Mouse (Mus musculus) CH12.LX (cell line): ENCODE data around the gene Elk1. TPM values are rescaled to one million over a fixed set of nuclear protein-coding genes. Genes with fewer than 3 reads are reported as not detected.

Experiments
- DNase-seq: peaks from one replicate; pipeline ENCODE4 v3.0.0-alpha.2; 2013; ENCODE audit errors: extremely low read depth
- H3K27ac ChIP-seq: 2 replicates; pipeline ENCODE4 v1.5.1; 2012; ENCODE audit warnings: low read depth, mild to moderate bottlenecking, control low read depth, moderate library complexity; ENCODE audit not compliant: insufficient read depth
- H3K27me3 ChIP-seq: replicated peaks from 2 replicates; pipeline ENCODE3; 2012; ENCODE audit warnings: inconsistent platforms
- H3K36me3 ChIP-seq, 2 experiments: replicated peaks in 1 of 2; 2 replicates each; pipeline versions ENCODE3 to v1.6.1; 2012; ENCODE audit warnings: inconsistent platforms in 1 of 2, low read length in 1 of 2, mild to moderate bottlenecking in 1 of 2, mixed read lengths in 1 of 2, moderate library complexity in 1 of 2; ENCODE audit not compliant: control insufficient read depth in 1 of 2, insufficient read depth in 1 of 2
- H3K4me1 ChIP-seq, 2 experiments: 2 replicates each; pipeline ENCODE4 v1.6.1; 2012; ENCODE audit warnings: inconsistent platforms in 1 of 2, moderate library complexity in 1 of 2; ENCODE audit not compliant: insufficient read depth in 2 of 2, control insufficient read depth in 1 of 2
- H3K4me2 ChIP-seq: 2 replicates; pipeline ENCODE4 v1.6.1; 2012; ENCODE audit warnings: low read depth, mild to moderate bottlenecking, control low read depth; ENCODE audit not compliant: poor library complexity, insufficient read depth, severe bottlenecking
- H3K4me3 ChIP-seq, 3 experiments: fragments of 150-350 bp in 1 of 3; sonication (generic) in 1 of 3; replicated peaks in 1 of 3; 2 replicates each; pipeline versions ENCODE3 to v1.5.1; 2011 to 2012; ENCODE audit warnings: low read depth in 2 of 3, low read length in 2 of 3, mild to moderate bottlenecking in 2 of 3, moderate library complexity in 2 of 3, control low read depth in 1 of 3, improper control_type of control experiment in 1 of 3, inconsistent platforms in 1 of 3, mixed read lengths in 1 of 3; ENCODE audit not compliant: poor library complexity in 1 of 3
- H3K79me2 ChIP-seq: replicated peaks from 2 replicates; pipeline ENCODE4 v1.6.1; 2012; ENCODE audit warnings: mild to moderate bottlenecking, moderate library complexity; ENCODE audit not compliant: control insufficient read depth, poor library complexity, insufficient read depth, severe bottlenecking; ENCODE audit errors: extremely low read depth
- H3K9ac ChIP-seq: 2 replicates; pipeline ENCODE4 v1.6.1; 2012; ENCODE audit warnings: low read depth, mild to moderate bottlenecking, control low read depth, moderate library complexity; ENCODE audit not compliant: insufficient read depth
- H3K9me3 ChIP-seq: replicated peaks from 2 replicates; pipeline ENCODE3; 2012; ENCODE audit warnings: low read length, inconsistent platforms, mixed read lengths
- BHLHE40 ChIP-seq: IDR thresholded peaks from 2 replicates; pipeline ENCODE4 v1.6.1; 2011; ENCODE audit warnings: mild to moderate bottlenecking, low read depth, low read length, improper control_type of control experiment
- CHD1 ChIP-seq: IDR thresholded peaks from 2 replicates; pipeline ENCODE4 v1.6.1; 2012; ENCODE audit warnings: low read depth, low read length, improper control_type of control experiment, inconsistent platforms
- CTCF ChIP-seq, 2 experiments: IDR thresholded peaks in 1 of 2; conservative IDR thresholded peaks in 1 of 2; 2 replicates each; pipeline ENCODE4 v1.5.1; 2011 to 2012; ENCODE audit warnings: low read depth in 2 of 2, low read length in 2 of 2, improper control_type of control experiment in 1 of 2, inconsistent platforms in 1 of 2, mild to moderate bottlenecking in 1 of 2, moderate library complexity in 1 of 2
- ELF1 ChIP-seq: IDR thresholded peaks from 2 replicates; pipeline ENCODE4 v1.6.1; 2014; ENCODE audit warnings: low read depth, mild to moderate bottlenecking, inconsistent platforms, low read length, improper control_type of control experiment
- ETS1 ChIP-seq: conservative IDR thresholded peaks from 2 replicates; pipeline ENCODE4 v1.6.1; 2012; ENCODE audit warnings: low read depth, mild to moderate bottlenecking, inconsistent platforms, low read length, improper control_type of control experiment, moderate library complexity
- HCFC1 ChIP-seq: IDR thresholded peaks from 2 replicates; pipeline ENCODE4 v1.6.1; 2012; ENCODE audit warnings: low read depth, mild to moderate bottlenecking, inconsistent platforms, low read length, improper control_type of control experiment
- IRF4 ChIP-seq: IDR thresholded peaks from 2 replicates; pipeline ENCODE4 v1.6.1; 2014; ENCODE audit warnings: low read depth, mild to moderate bottlenecking, inconsistent platforms, low read length, improper control_type of control experiment
- MAFK ChIP-seq: IDR thresholded peaks from 2 replicates; pipeline ENCODE4 v1.6.1; 2011; ENCODE audit warnings: low read length, improper control_type of control experiment; ENCODE audit not compliant: insufficient replicate concordance
- MAX ChIP-seq: IDR thresholded peaks from 2 replicates; pipeline ENCODE4 v1.6.1; 2011; ENCODE audit warnings: low read length, improper control_type of control experiment
- MYC ChIP-seq: IDR thresholded peaks from 2 replicates; pipeline ENCODE4 v1.6.1; 2011; ENCODE audit warnings: low read depth, mild to moderate bottlenecking, improper control_type of control experiment, low read length
- NRF1 ChIP-seq: IDR thresholded peaks from 2 replicates; pipeline ENCODE4 v1.6.1; 2014; ENCODE audit warnings: low read depth, mild to moderate bottlenecking, inconsistent platforms, low read length, improper control_type of control experiment, moderate library complexity
- POLR2A ChIP-seq: IDR thresholded peaks from 2 replicates; pipeline ENCODE4 v1.6.1; 2011; ENCODE audit warnings: low read depth, mild to moderate bottlenecking, improper control_type of control experiment, low read length
- RAD21 ChIP-seq: IDR thresholded peaks from 2 replicates; pipeline ENCODE4 v1.6.1; 2011; ENCODE audit warnings: low read depth, mild to moderate bottlenecking, low read length, improper control_type of control experiment, moderate library complexity
- RCOR1 ChIP-seq: conservative IDR thresholded peaks from 2 replicates; pipeline ENCODE4 v1.6.1; 2012; ENCODE audit warnings: low read depth, mild to moderate bottlenecking, inconsistent platforms, low read length, improper control_type of control experiment
- UBTF ChIP-seq: IDR thresholded peaks from 2 replicates; pipeline ENCODE4 v1.6.1; 2012; ENCODE audit warnings: low read depth, mild to moderate bottlenecking, inconsistent platforms, low read length, improper control_type of control experiment, moderate library complexity
- USF1 ChIP-seq: IDR thresholded peaks from 2 replicates; pipeline ENCODE4 v1.6.1; 2014; ENCODE audit warnings: low read depth, mild to moderate bottlenecking, inconsistent platforms, low read length, improper control_type of control experiment
- ZKSCAN1 ChIP-seq: IDR thresholded peaks from 2 replicates; pipeline ENCODE4 v1.6.1; 2012; ENCODE audit warnings: low read depth, inconsistent platforms, low read length, improper control_type of control experiment, borderline replicate concordance
- ZMIZ1 ChIP-seq: IDR thresholded peaks from 2 replicates; pipeline ENCODE4 v1.6.1; 2012; ENCODE audit warnings: low read depth, mild to moderate bottlenecking, inconsistent platforms, low read length, improper control_type of control experiment
- dilution Hi-C: fragments of 300-500 bp; cut with MboI; formaldehyde crosslinking; loops from 2 replicates; pipeline ENCODE4 v1.14.3; 2020; ENCODE audit warnings: low sequenced_read_pairs; ENCODE audit not compliant: extremely low pct_unique_long_range_greater_than_20kb, extremely low pct_ligation_motif_present
- in situ Hi-C: fragments of 300-500 bp; cut with MboI; formaldehyde crosslinking; loops from 3 replicates; pipeline ENCODE4 v1.14.3; 2019; ENCODE audit warnings: low sequenced_read_pairs, low pct_ligation_motif_present, low pct_unique_long_range_greater_than_20kb, mixed read lengths
- polyA plus RNA-seq: library from polyadenylated mRNA; unstranded; fragments of >175 nt; gene quantifications from 2 replicates; pipeline ENCODE4 v1.2.1, GENCODE M21; 2012; ENCODE audit warnings: low read depth; ENCODE audit not compliant: insufficient read length
- total RNA-seq, 2 experiments: library from RNA; depleted of rRNA; stranded (reverse); fragments of 300-350 nt in 1 of 2; fragments of >200 nt in 1 of 2; gene quantifications; 2 replicates each; pipeline ENCODE4 v1.2.3; 2012 to 2014

Gene Elk1
- total and polyA plus RNA-seq, 3 experiments: 3.5 to 8.3 (median 4.8) TPM

GRCm38 (mm10) chrX:20923506-20923905 lies 26.9 kb downstream of the Elk1 start:
- dilution Hi-C loops: no loop called here
- no peaks in the 10 kb centered on the region; a peak in 1 of 4 replicates for H3K4me1 ChIP-seq
- H3K4me3 ChIP-seq: no peak overlapping the region
- H3K9me3 ChIP-seq: no peaks in the 10 kb centered on the region
- H3K4me2 ChIP-seq: no peak overlapping the region
- in situ Hi-C loops: no loop called here
- no peak overlapping the region for H3K9ac ChIP-seq
- H3K36me3 ChIP-seq: peaks cover 18 to 33% of the 10 kb centered on the region in 2 experiments
- no peak for TF ChIP-seq ETS1
- no peak for TF ChIP-seq RAD21
- no peak for TF ChIP-seq NRF1
- TF ChIP-seq POLR2A: no peak
- no peak for TF ChIP-seq ZKSCAN1
- no peak for TF ChIP-seq CHD1
- TF ChIP-seq HCFC1: no peak
- no peak for TF ChIP-seq RCOR1
- no peak for TF ChIP-seq CTCF (conservative IDR thresholded peaks at IDR 0.05 in 1 of 2, IDR thresholded peaks at IDR 0.05 in 1 of 2; ENCODE audit: low read depth in 2 of 2, low read length in 2 of 2)
- TF ChIP-seq MAX: no peak
- TF ChIP-seq, all 38 proteins: peak for 0
- peaks cover 11% of the 10 kb centered on the region for H3K27me3 ChIP-seq
- no peak for DNase-seq
- no peaks in the 10 kb centered on the region for H3K79me2 ChIP-seq
- H3K27ac ChIP-seq: no peak overlapping the region

DNA sequence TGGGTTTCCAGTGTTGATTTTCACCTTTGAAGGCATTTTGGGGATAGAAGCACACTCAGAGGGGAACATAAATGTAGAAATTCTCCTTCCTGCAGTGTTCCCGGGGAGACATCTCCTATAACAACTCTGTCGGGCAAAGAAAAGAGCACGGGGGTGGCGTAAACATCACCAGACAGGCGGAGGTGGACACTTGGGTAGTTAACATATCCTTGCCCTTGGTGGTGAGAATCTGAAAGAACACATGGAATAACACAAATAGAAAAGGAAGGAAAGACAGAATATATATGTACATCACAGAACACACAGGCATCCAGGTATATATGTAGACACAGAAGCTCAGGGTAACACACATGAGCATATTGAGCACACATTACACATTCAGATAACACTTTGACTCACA lies 29.0 kb downstream of the Elk1 start:
- H3K27me3 ChIP-seq: peaks cover 14% of the 10 kb centered on the region
- H3K9me3 ChIP-seq: no peaks in the 10 kb centered on the region
- H3K9ac ChIP-seq: no peak overlapping the region
- no peak overlapping the region for H3K4me3 ChIP-seq
- H3K27ac ChIP-seq: no peak overlapping the region
- TF ChIP-seq MAX (no peak), POLR2A (no peak), MYC (no peak), BHLHE40 (no peak), ZMIZ1 (no peak), CTCF (conservative IDR thresholded peaks at IDR 0.05 in 1 of 2, IDR thresholded peaks at IDR 0.05 in 1 of 2; ENCODE audit: low read depth in 2 of 2, low read length in 2 of 2) (no peak), RCOR1 (no peak), ELF1 (no peak), CHD1 (no peak), IRF4 (no peak), USF1 (no peak), RAD21 (no peak), ETS1 (no peak), MAFK (no peak), ZKSCAN1 (no peak), UBTF (no peak)
- dilution Hi-C loops: no loop called here
- peak overlapping the region; percentile 38; the same call in 1 of the 2 replicates for H3K4me2 ChIP-seq
- in situ Hi-C loops: no loop called here
- H3K36me3 ChIP-seq: peaks cover under 1 to 13% of the 10 kb centered on the region in 2 experiments
- H3K79me2 ChIP-seq: no peaks in the 10 kb centered on the region
- no peaks in the 10 kb centered on the region; a peak in 1 of 4 replicates for H3K4me1 ChIP-seq
- DNase-seq: no peak
